Mouse (Mus musculus): Measurements from ENCODE around the gene Fam20c. TPM values are rescaled to one million over a fixed set of nuclear protein-coding genes. Genes with fewer than 3 reads are reported as not detected.

Gene Fam20c
- total RNA-seq, 1 experiment = 8.0 TPM

GRCm38 (mm10) chr5:138753946-138754302, 390 bp upstream of the Fam20c start:
- H3K27ac ChIP-seq (ENCODE audit: insufficient read depth, low read depth, low read length, poor library complexity, severe bottlenecking) = no peak overlapping the region
- H3K4me1 ChIP-seq (ENCODE audit: control insufficient read depth in 2 of 2, insufficient read depth in 2 of 2, low read length in 2 of 2, poor library complexity in 1 of 2) = peaks cover 2 to 13% of the 10 kb centered on the region in 2 experiments; a peak in 2 of 4 replicates
- DNase-seq (ENCODE audit: low read depth, low spot score) = no peak
- H3K9ac ChIP-seq (ENCODE audit: insufficient read depth, low read depth, low read length, poor library complexity, severe bottlenecking) = no peak overlapping the region
- TF ChIP-seq ZC3H11A (IDR thresholded peaks at IDR 0.05; ENCODE audit: borderline replicate concordance, low read depth, low read length) (no peak), CHD2 (IDR thresholded peaks at IDR 0.05; ENCODE audit: low read depth, low read length) (no peak), ZNF384 (IDR thresholded peaks at IDR 0.05; ENCODE audit: low read depth, low read length) (no peak), HCFC1 (IDR thresholded peaks at IDR 0.05; ENCODE audit: borderline replicate concordance, insufficient read depth, low read length) (no peak), MAFK (IDR thresholded peaks at IDR 0.05; ENCODE audit: insufficient read depth, low read depth, low read length) (no peak)
- peak overlapping the region; percentile 68 to 88 for H3K4me3 ChIP-seq (ENCODE audit: insufficient read depth in 1 of 2, low read depth in 1 of 2, low read length in 2 of 2, poor library complexity in 1 of 2, severe bottlenecking in 1 of 2)
- H3K36me3 ChIP-seq (ENCODE audit: control insufficient read depth, insufficient read depth, low read length, poor library complexity, severe bottlenecking) = no peaks in the 10 kb centered on the region
- in situ Hi-C loops (cut with MboI; ENCODE audit: low sequenced_read_pairs in 2 of 2, unreplicated experiment in 2 of 2) = no loop called here
- H3K9me3 ChIP-seq (ENCODE audit: control insufficient read depth, insufficient read depth, low read depth, low read length) = no peaks in the 10 kb centered on the region

GRCm38 (mm10) chr5:138755121-138755452, 773 bp downstream of the Fam20c start:
- no peak overlapping the region for H3K27ac ChIP-seq (ENCODE audit: insufficient read depth, low read depth, low read length, poor library complexity, severe bottlenecking)
- no peak for TF ChIP-seq ZNF384 (IDR thresholded peaks at IDR 0.05; ENCODE audit: low read depth, low read length)
- TF ChIP-seq HCFC1 (IDR thresholded peaks at IDR 0.05; ENCODE audit: borderline replicate concordance, insufficient read depth, low read length) = no peak
- no peak for TF ChIP-seq CHD2 (IDR thresholded peaks at IDR 0.05; ENCODE audit: low read depth, low read length)
- peak overlapping the region; percentile 68 to 75 for H3K4me3 ChIP-seq (ENCODE audit: insufficient read depth in 1 of 2, low read depth in 1 of 2, low read length in 2 of 2, poor library complexity in 1 of 2, severe bottlenecking in 1 of 2)
- peaks cover 2 to 13% of the 10 kb centered on the region in 2 experiments; a peak in 2 of 4 replicates for H3K4me1 ChIP-seq (ENCODE audit: control insufficient read depth in 2 of 2, insufficient read depth in 2 of 2, low read length in 2 of 2, poor library complexity in 1 of 2)
- DNase-seq (ENCODE audit: low read depth, low spot score) = no peak
- no peaks in the 10 kb centered on the region for H3K9me3 ChIP-seq (ENCODE audit: control insufficient read depth, insufficient read depth, low read depth, low read length)
- peak overlapping the region; percentile 69 for H3K9ac ChIP-seq (ENCODE audit: insufficient read depth, low read depth, low read length, poor library complexity, severe bottlenecking)
- no peaks in the 10 kb centered on the region for H3K36me3 ChIP-seq (ENCODE audit: control insufficient read depth, insufficient read depth, low read length, poor library complexity, severe bottlenecking)
- in situ Hi-C loops (cut with MboI; ENCODE audit: low sequenced_read_pairs in 2 of 2, unreplicated experiment in 2 of 2) = no loop called here

- Histone ChIP-seq H3K4me1 (ENCODE audit: control insufficient read depth in 2 of 2, insufficient read depth in 2 of 2, low read length in 2 of 2, poor library complexity in 1 of 2) (peaks cover 2 to 13% of the 10 kb centered on the region in 2 experiments; a peak in 2 of 4 replicates), H3K9ac (ENCODE audit: insufficient read depth, low read depth, low read length, poor library complexity, severe bottlenecking) (peak overlapping the region; percentile 69), H3K4me3 (ENCODE audit: insufficient read depth in 1 of 2, low read depth in 1 of 2, low read length in 2 of 2, poor library complexity in 1 of 2, severe bottlenecking in 1 of 2) (peak overlapping the region; percentile 68 to 75), H3K27ac (ENCODE audit: insufficient read depth, low read depth, low read length, poor library complexity, severe bottlenecking) (no peak overlapping the region), H3K36me3 (ENCODE audit: control insufficient read depth, insufficient read depth, low read length, poor library complexity, severe bottlenecking) (no peaks in the 10 kb centered on the region), H3K9me3 (ENCODE audit: control insufficient read depth, insufficient read depth, low read depth, low read length) (no peaks in the 10 kb centered on the region)
- in situ Hi-C loops (cut with MboI; ENCODE audit: low sequenced_read_pairs in 2 of 2, unreplicated experiment in 2 of 2) = no loop called here
- DNase-seq (ENCODE audit: low read depth, low spot score) = no peak
- TF ChIP-seq ZC3H11A (IDR thresholded peaks at IDR 0.05; ENCODE audit: borderline replicate concordance, low read depth, low read length) = no peak
- no peak for TF ChIP-seq CHD2 (IDR thresholded peaks at IDR 0.05; ENCODE audit: low read depth, low read length)
- TF ChIP-seq MAFK (IDR thresholded peaks at IDR 0.05; ENCODE audit: insufficient read depth, low read depth, low read length) = no peak
- TF ChIP-seq ZNF384 (IDR thresholded peaks at IDR 0.05; ENCODE audit: low read depth, low read length) = no peak
- no peak for TF ChIP-seq HCFC1 (IDR thresholded peaks at IDR 0.05; ENCODE audit: borderline replicate concordance, insufficient read depth, low read length)
These were observed 1.4 kb downstream of the Fam20c start for GRCm38 (mm10) chr5:138755453-138756301.

- H3K27ac ChIP-seq (ENCODE audit: insufficient read depth, low read depth, low read length, poor library complexity, severe bottlenecking) = no peak overlapping the region
- H3K9ac ChIP-seq (ENCODE audit: insufficient read depth, low read depth, low read length, poor library complexity, severe bottlenecking) = no peak overlapping the region
- DNase-seq (ENCODE audit: low read depth, low spot score) = no peak
- peaks cover 2 to 13% of the 10 kb centered on the region in 2 experiments; a peak in 2 of 4 replicates for H3K4me1 ChIP-seq (ENCODE audit: control insufficient read depth in 2 of 2, insufficient read depth in 2 of 2, low read length in 2 of 2, poor library complexity in 1 of 2)
- no peaks in the 10 kb centered on the region for H3K9me3 ChIP-seq (ENCODE audit: control insufficient read depth, insufficient read depth, low read depth, low read length)
- TF ChIP-seq MAFK (IDR thresholded peaks at IDR 0.05; ENCODE audit: insufficient read depth, low read depth, low read length) (no peak), ZC3H11A (IDR thresholded peaks at IDR 0.05; ENCODE audit: borderline replicate concordance, low read depth, low read length) (no peak), ZNF384 (IDR thresholded peaks at IDR 0.05; ENCODE audit: low read depth, low read length) (no peak), HCFC1 (IDR thresholded peaks at IDR 0.05; ENCODE audit: borderline replicate concordance, insufficient read depth, low read length) (no peak)
- no peaks in the 10 kb centered on the region for H3K36me3 ChIP-seq (ENCODE audit: control insufficient read depth, insufficient read depth, low read length, poor library complexity, severe bottlenecking)
- in situ Hi-C loops (cut with MboI; ENCODE audit: low sequenced_read_pairs in 2 of 2, unreplicated experiment in 2 of 2) = no loop called here
- H3K4me3 ChIP-seq (ENCODE audit: insufficient read depth in 1 of 2, low read depth in 1 of 2, low read length in 2 of 2, poor library complexity in 1 of 2, severe bottlenecking in 1 of 2) = peak overlapping the region in 1 of 2 experiments; percentile 75; a peak in 1 of 4 replicates
These were observed 2.2 kb downstream of the Fam20c start for GRCm38 (mm10) chr5:138756311-138757085.

Measured in ES-E14 (cell line).